Mouse (Mus musculus): Measurements from ENCODE around the gene Phf21b. TPM values are rescaled to one million over a fixed set of nuclear protein-coding genes. Genes with fewer than 3 reads are reported as not detected.

The Phf21b gene
- total RNA-seq, 2 experiments from 2014 or later = 2.0 to 2.9 TPM

DNA sequence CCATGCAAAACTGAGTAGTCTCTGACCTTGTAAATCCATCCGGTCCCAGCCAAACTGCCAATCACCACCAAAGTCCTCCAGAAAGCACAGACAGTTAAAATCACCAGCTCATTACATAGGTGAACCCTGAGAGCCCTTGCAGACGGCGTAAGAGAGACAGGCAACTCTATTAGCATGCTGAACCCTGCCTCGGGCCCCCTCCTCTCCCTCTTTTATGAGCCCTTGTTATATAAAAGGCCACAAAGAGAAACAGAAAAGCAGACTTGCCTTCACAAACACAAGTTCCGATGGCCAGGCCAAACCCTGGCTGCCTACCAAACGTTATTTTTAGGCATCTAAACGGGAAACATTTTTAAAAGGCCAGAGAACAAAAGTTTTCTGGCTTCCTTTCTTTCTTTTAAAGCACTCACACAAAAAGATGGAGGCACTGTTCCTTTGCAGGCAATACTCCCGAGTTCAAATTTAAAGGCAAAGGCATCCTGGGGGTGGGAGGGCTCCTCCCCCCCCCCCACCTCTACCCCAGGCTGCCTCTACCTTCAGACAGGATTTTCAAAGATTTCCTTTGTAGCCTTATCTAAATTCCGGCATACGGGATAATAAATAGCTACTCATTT, 3.3 kb downstream of the Phf21b start:
- DNase-seq = peak; percentile 58 to 72
- intact Hi-C loops (cut with DNase I) = no loop called here

DNA sequence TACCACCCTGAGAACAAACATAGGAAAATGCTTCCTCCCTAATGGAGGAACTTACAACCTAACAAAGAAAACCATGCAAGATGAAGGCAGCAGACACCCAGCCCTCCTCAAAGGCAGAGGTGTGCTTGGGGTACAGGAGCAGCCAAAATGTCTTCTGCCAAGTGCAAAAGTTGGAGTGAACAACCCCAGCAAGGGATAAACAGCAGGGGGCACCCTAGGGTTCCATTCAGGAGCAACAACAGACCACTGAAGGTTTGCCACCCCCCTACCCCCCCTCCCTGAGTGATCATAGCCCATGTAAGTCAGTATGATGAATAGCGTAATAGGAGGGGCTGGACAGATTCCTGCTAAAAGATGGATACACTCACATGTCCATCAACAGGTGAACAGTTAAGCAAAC, 5.5 kb downstream of the Phf21b start:
- intact Hi-C loops (cut with DNase I) = loop anchor here (2.0 kb wide), 1 partner anchor 20 kb away; no protein-coding TSS in a partner anchor
- DNase-seq = no peak

- intact Hi-C loops (cut with DNase I) = no loop called here
Measured at GRCm38 (mm10) chr15:84846216-84846615, 9.6 kb downstream of the Phf21b start.

GRCm38 (mm10) chr15:84844831-84845230, 11.0 kb downstream of the Phf21b start:
- intact Hi-C loops (cut with DNase I) = no loop called here
- no peak for DNase-seq

More at GRCm38 (mm10) chr15:84846216-84846615, 9.6 kb downstream of the Phf21b start:
- DNase-seq = no peak

DNA sequence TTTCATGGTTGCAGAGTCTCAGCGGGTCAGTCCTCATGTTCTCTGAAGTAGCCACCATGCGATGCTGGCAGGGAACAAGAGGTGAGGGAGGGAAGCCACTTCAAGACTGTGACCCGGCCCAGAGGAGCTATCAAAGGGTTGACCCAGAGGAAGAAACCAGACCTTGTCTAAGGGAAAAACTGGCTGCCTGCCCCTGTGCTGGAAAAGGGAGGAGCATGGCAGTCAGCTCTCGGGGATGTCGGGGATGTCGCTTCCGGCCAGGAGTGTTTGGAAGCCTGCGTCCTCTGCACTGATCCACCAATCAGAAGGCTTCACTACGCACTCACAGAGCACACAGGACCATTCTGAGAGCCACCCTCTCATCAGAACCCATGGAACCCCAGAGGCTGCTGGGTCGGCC, 12.8 kb downstream of the Phf21b start:
- intact Hi-C loops (cut with DNase I) = no loop called here
- no peak for DNase-seq

- no peak for DNase-seq
- intact Hi-C loops (cut with DNase I) = no loop called here
Measured at GRCm38 (mm10) chr15:84841925-84842821, 13.7 kb downstream of the Phf21b start.

DNA sequence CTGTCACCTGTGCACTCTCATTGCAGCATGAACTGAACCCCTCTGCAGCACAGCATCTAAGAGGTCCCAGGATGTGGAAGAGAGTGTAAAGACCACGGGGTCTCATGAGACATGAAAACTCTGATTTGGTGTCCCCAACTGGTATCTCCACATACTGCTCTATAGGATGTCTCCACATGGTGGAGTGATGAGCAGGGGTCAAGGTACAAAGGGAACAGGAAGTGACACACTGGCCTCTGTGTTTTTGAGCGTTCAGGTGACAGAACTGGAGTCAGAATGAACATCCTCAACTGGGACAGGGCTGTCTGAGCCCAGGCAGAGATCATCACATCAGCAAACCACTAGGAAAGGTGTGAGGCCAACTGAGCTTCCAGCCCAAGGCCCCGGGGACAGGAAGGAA, 15.3 kb downstream of the Phf21b start:
- intact Hi-C loops (cut with DNase I) = no loop called here
- no peak for DNase-seq

- intact Hi-C loops (cut with DNase I) = no loop called here
Measured at GRCm38 (mm10) chr15:84839521-84839920, 16.3 kb downstream of the Phf21b start.

GRCm38 (mm10) chr15:84837896-84838295, 18.0 kb downstream of the Phf21b start:
- no peak for DNase-seq
- intact Hi-C loops (cut with DNase I) = no loop called here

More at GRCm38 (mm10) chr15:84839521-84839920, 16.3 kb downstream of the Phf21b start:
- DNase-seq = no peak

DNA sequence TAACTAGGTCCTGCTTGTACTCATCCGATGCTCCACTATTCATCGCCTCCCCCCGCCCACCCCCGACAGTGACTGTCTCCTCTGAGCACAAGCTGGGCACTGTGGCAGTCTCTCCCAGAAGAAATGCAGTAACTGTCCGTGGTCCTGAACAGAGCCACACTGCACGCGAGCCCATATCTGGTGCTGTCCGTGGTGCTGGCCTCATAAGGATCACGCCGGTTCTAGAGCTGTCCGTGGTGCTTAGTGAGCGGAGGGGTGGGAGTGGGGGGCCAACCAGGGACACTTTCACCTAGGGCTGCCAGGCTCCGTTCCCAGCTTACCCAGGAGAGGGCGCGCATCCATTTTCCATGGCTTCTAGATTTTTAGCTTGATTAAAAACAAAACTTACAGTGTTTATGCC, 26.4 kb downstream of the Phf21b start:
- intact Hi-C loops (cut with DNase I) = no loop called here
- DNase-seq = peak; percentile 92 to 96

DNA sequence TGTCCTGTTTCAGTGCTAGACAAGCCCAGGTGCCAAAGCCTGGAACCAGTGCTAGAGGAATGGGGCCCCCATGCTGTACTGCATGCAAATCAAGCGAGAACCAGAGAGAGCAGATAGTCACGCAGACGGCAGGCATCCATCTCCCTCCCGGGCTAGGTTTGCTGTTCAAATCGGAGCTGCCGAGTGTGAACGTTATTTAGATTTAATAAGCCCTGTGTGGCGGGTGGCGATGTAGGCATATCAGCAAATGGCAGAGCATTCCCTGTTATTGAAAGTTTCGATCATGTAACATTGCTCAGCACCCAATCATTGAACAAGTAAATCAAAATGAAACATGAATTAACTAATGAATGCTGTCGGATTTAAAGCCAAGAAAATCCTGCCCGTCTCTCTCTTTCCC, 27.2 kb downstream of the Phf21b start:
- intact Hi-C loops (cut with DNase I) = no loop called here
- no peak for DNase-seq

DNA sequence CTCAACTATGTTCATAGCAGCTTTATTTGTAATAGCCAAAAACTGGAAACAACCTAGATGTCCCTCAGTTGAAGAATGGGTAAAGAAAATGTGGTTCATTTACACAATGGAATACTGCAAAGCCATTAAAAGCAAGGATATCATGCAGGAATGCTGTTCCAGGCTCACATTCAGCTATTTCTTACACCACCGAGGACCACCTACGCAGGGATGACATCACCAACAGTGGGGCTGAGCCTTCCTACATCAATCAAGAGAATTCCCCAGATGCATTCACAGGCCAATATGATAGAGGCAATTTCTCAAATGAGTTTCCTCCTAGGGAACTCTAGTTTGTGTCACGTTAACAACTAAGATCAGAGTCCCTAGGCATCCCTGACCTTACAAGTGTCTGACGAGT, 32.8 kb downstream of the Phf21b start:
- DNase-seq = no peak

DNA sequence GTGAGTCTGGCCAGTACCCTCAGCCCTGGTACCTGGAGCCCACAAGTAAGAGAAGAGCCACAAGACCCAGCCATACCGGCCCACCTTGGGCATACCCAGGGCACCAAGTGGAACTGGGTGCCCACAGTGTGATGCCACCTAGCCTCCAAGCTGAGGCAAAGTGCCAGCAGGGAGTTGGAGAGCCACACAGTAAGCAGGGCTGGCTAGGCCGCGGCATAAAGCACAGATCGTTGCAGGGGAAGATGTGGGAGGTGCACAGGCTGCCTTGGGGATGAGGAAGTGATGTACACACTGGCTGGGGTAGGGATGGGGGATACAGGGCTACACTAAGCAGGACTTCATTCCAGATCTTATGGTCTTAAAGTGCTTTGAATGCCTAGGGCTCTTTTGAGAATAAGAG, 35.0 kb downstream of the Phf21b start:
- intact Hi-C loops (cut with DNase I) = no loop called here
- no peak for DNase-seq

More for the DNA sequence above, 32.8 kb downstream of the Phf21b start:
- intact Hi-C loops (cut with DNase I) = no loop called here

DNA sequence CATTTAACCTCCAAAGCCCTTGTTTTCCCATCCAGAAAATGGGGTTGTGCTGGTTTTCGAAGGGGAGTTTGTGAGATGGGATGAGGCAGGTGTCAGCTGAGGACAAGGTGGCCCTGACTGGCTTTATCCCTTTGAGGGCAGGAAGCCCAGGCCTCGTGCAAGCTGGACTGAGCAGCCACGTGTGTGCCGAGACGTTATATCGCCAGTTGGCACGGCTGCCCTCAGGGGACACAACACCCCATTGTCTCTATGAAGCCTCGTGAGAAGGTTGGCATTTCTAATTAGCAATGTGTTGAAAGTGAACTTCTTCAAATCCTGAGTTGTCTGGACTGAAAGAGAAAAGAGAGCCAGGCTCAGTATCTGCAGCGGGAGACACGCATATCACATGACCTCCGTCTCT, 37.6 kb downstream of the Phf21b start:
- no peak for DNase-seq

GRCm38 (mm10) chr15:84817589-84817988, 38.3 kb downstream of the Phf21b start:
- DNase-seq = no peak
- intact Hi-C loops (cut with DNase I) = no loop called here

More for the DNA sequence above, 37.6 kb downstream of the Phf21b start:
- intact Hi-C loops (cut with DNase I) = no loop called here

DNA sequence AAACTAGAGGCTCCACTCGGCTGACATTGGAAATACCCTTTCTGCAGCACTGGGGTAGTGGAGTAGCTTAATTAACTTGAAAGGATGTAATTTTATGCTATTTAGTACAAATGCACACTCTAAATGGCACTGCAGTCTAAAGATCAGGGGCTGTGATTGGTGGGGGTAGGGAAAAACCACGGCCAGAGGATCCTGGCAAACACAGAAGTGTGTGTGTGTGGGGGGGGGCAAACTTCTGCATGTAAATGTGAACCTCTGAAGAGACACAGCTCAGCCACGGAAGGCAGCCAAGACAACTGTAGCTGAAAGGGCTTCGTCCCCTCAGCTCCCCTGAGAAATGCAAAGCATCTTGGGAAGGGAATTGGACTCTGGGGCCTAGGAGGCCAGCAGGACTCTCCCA, 40.7 kb downstream of the Phf21b start:
- intact Hi-C loops (cut with DNase I) = no loop called here
- DNase-seq = no peak

DNA sequence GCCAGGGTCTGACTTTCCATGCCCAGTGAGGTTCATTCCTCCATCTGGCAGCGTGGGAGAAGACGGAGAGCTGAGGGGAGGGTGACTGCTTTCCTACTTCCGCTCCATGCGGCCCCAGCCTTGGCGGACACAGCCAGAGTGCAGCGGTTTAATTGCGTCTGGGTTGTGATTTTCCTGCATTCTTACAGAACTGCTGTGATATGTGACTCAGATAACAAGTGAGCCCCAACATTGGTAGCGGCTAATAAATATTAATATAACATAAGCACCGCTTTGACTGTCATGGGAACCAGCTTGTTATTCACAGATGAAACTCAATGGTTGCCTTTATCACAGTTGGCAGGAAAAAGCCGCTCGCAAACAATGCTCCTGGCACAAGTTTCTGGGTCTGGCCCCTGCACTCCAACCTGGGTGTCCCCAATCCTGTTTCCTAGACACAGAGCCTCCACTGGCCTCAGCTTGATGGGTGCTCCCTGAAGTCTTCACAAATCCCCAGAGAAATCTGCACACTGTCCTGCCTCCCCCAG, 43.0 kb downstream of the Phf21b start:
- no peak for DNase-seq
- intact Hi-C loops (cut with DNase I) = no loop called here

GRCm38 (mm10) chr15:84811126-84811525, 44.7 kb downstream of the Phf21b start:
- intact Hi-C loops (cut with DNase I) = no loop called here
- no peak for DNase-seq

- intact Hi-C loops (cut with DNase I) = no loop called here
- DNase-seq = no peak
Measured at GRCm38 (mm10) chr15:84809275-84809952, 46.4 kb downstream of the Phf21b start.

GRCm38 (mm10) chr15:84803685-84804084, 52.2 kb downstream of the Phf21b start:
- DNase-seq = peak; percentile 50 to 73
- intact Hi-C loops (cut with DNase I) = loop anchor here (2.0 kb wide), 1 partner anchor 87 kb away; no protein-coding TSS in a partner anchor

DNA sequence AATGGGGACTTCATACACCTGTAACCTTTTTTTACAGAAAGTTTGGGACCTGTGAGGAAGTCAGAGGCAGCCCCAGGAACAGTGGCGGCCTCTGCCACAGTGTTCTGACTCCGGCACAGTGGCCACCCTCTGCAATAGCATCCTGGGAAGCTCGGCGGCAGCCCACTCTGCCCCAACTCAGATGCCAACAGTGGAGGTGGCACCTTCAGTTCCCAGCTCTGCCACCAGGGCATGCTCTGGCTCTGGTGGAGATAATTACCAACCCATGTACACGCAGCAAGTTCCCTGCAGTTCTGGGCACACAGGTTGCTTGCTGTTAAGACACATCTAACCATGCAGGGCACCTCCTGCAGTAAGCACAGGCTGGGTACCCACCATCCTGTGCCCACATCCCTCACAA, 55.7 kb downstream of the Phf21b start:
- intact Hi-C loops (cut with DNase I) = no loop called here

More for the DNA sequence above, 55.7 kb downstream of the Phf21b start:
- peak; percentile 15 to 17 for DNase-seq

All from heart, postnatal 10 days (tissue).